In the genomic region with DNA sequence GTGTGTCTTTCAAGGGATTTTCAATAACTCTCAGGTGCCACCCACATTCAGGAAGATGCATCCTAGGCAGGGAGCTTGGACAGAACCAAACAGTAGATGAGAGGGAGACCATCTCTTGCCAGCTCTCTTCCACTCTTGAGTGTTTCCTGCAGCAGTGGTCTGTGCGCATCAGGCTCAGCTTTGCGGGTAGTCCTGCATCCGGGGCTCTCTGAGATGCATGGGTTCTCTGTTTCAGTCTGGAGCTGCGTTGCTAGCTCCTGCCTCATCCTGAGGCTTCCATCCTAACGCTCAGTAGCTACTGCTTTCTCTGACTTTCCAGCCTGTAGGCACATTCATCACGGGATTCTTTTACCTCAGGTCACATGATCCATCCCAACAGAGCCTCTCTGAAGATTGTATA, we compare ENCODE assay signal across 20 mouse cellular contexts. TPM values are rescaled to one million over a fixed set of nuclear protein-coding genes. Genes with fewer than 3 reads are reported as not detected.
DNase-seq lines count a peak whose midpoint lies in the region; ATAC-seq and TF ChIP-seq lines count a peak whose summit lies in the region.
"Had no signal": no experiment of that assay in that cellular context is flagged by ENCODE, and none has a peak within 500 bp of the region (broad histone marks: within the 10 kb centered on the region; RNA-seq: fewer than 3 reads in every experiment).

No protein-coding gene starts in this region.

- no peaks in the 10 kb centered on the region for H3K9me3 ChIP-seq in heart, embryonic 10.5 days
- H3K9me3 ChIP-seq in embryonic facial prominence, embryonic 10.5 days: no peaks in the 10 kb centered on the region
- H3K9me3 ChIP-seq in stomach, postnatal 0 days (ENCODE audit: control insufficient read depth, low read length): no peaks in the 10 kb centered on the region
- no peaks in the 10 kb centered on the region for H3K9me3 ChIP-seq in forebrain, embryonic 10.5 days
- H3K9me3 ChIP-seq: embryonic facial prominence, embryonic 12.5 days; forebrain, embryonic 12.5 days had no signal

- TF ChIP-seq EP300 in stomach, postnatal 0 days (optimal IDR thresholded peaks at IDR 0.05): no peak

- H3K9ac ChIP-seq in stomach, postnatal 0 days (ENCODE audit: low read length): no peak overlapping the region
- H3K9ac ChIP-seq: embryonic facial prominence, embryonic 12.5 days; forebrain, embryonic 12.5 days had no signal

- H3K27me3 ChIP-seq in heart, embryonic 10.5 days (ENCODE audit: insufficient read depth, poor library complexity, severe bottlenecking): 0 out of 2 replicates have a peak, but pooled peaks cover 3% of the 10 kb centered on the region
- H3K27me3 ChIP-seq in embryonic facial prominence, embryonic 10.5 days (replicated peaks; ENCODE audit: low read depth, poor library complexity, severe bottlenecking): no peaks in the 10 kb centered on the region
- no peaks in the 10 kb centered on the region for H3K27me3 ChIP-seq in stomach, postnatal 0 days (ENCODE audit: control insufficient read depth, insufficient read depth, low read length)
- H3K27me3 ChIP-seq in forebrain, embryonic 10.5 days (ENCODE audit: poor library complexity, severe bottlenecking): 0 out of 2 replicates have a peak, but pooled peaks cover 6% of the 10 kb centered on the region
- H3K27me3 ChIP-seq: embryonic facial prominence, embryonic 12.5 days; forebrain, embryonic 12.5 days had no signal

- ATAC-seq in stomach, postnatal 0 days (ENCODE audit: low FRiP score, low TSS enrichment): no peak
- ATAC-seq: forebrain, embryonic 14.5 days; forebrain, embryonic 16.5 days had no signal

- 83% methylated on average over 6 of the region's 6 CpGs for WGBS in heart, embryonic 10.5 days
- WGBS in embryonic facial prominence, embryonic 10.5 days: 87% methylated on average over 6 of the region's 6 CpGs
- 79% methylated on average over 6 of the region's 6 CpGs for WGBS in stomach, postnatal 0 days
- WGBS in forebrain, embryonic 10.5 days: 87% methylated on average over 6 of the region's 6 CpGs

- no peak overlapping the region for H3K4me2 ChIP-seq in stomach, postnatal 0 days (replicated peaks; ENCODE audit: low read depth)
- H3K4me2 ChIP-seq: embryonic facial prominence, embryonic 12.5 days; forebrain, embryonic 12.5 days had no signal

- no peaks in the 10 kb centered on the region for H3K36me3 ChIP-seq in heart, embryonic 10.5 days
- no peaks in the 10 kb centered on the region for H3K36me3 ChIP-seq in embryonic facial prominence, embryonic 10.5 days (replicated peaks)
- no peaks in the 10 kb centered on the region for H3K36me3 ChIP-seq in stomach, postnatal 0 days (ENCODE audit: control insufficient read depth, insufficient read depth, low read length)
- H3K36me3 ChIP-seq in forebrain, embryonic 10.5 days (replicated peaks): no peaks in the 10 kb centered on the region
- H3K36me3 ChIP-seq: embryonic facial prominence, embryonic 12.5 days; forebrain, embryonic 12.5 days had no signal

- peak; percentile 58 for DNase-seq in heart, embryonic 10.5 days (ENCODE audit: low spot score)
- no peak for DNase-seq in heart, postnatal 25 days (ENCODE audit: low spot score)
- DNase-seq in embryonic facial prominence, embryonic 10.5 days (ENCODE audit: low spot score): no peak
- peak; percentile 10 for DNase-seq in stomach, postnatal 0 days (ENCODE audit: low spot score)
- no peak for DNase-seq in forebrain, embryonic 10.5 days (ENCODE audit: extremely low spot score, low spot score)
- DNase-seq: adrenal gland, adult 2 months; adrenal gland, postnatal 10 days; adrenal gland, postnatal 25 days; cerebellum, adult 11 months; cerebellum, adult 18-20 months; cerebellum, adult 8-10 months; cerebellum, adult 9-11 months; cerebellum, postnatal 14 days; cerebellum, postnatal 36 days; embryo, embryonic 11 days had no signal

- no peak overlapping the region for H3K27ac ChIP-seq in heart, embryonic 10.5 days
- 0 out of 2 replicates have a peak overlapping the region, but pooled peaks have one; percentile 45 for H3K27ac ChIP-seq in embryonic facial prominence, embryonic 10.5 days (replicated peaks)
- no peak overlapping the region for H3K27ac ChIP-seq in stomach, postnatal 0 days (replicated peaks)
- H3K27ac ChIP-seq in forebrain, embryonic 10.5 days: no peak overlapping the region
- H3K27ac ChIP-seq: embryonic facial prominence, embryonic 12.5 days; forebrain, embryonic 12.5 days had no signal

- no peak overlapping the region for H3K4me3 ChIP-seq in heart, embryonic 10.5 days
- H3K4me3 ChIP-seq in embryonic facial prominence, embryonic 10.5 days: no peak overlapping the region
- no peak overlapping the region for H3K4me3 ChIP-seq in stomach, postnatal 0 days (ENCODE audit: low read depth, low read length)
- H3K4me3 ChIP-seq in forebrain, embryonic 10.5 days: no peak overlapping the region
- H3K4me3 ChIP-seq: embryonic facial prominence, embryonic 12.5 days; forebrain, embryonic 12.5 days had no signal

- TF ChIP-seq CTCF in stomach, postnatal 0 days (IDR thresholded peaks at IDR 0.05; ENCODE audit: low read depth): no peak

- peaks cover 30% of the 10 kb centered on the region for H3K4me1 ChIP-seq in heart, embryonic 10.5 days
- H3K4me1 ChIP-seq in embryonic facial prominence, embryonic 10.5 days: peaks cover 40% of the 10 kb centered on the region
- no peaks in the 10 kb centered on the region; the same call in 1 of the 2 replicates for H3K4me1 ChIP-seq in stomach, postnatal 0 days (replicated peaks; ENCODE audit: control insufficient read depth, insufficient read depth)
- peaks cover 50% of the 10 kb centered on the region for H3K4me1 ChIP-seq in forebrain, embryonic 10.5 days

- intact Hi-C loops in heart, postnatal 25 days (cut with DNase I): no loop called here

RNA-seq across cellular contexts. Expression of gene Jun, which starts 43.9 kb away (rescaled TPM):
- polyA plus RNA-seq in heart, embryonic 10.5 days (2016; fragmentation: Nextera tagmentation; extraction: Ambion mirVana): 75.7 and 76.6 TPM in 2 replicates
- 10 to 100 TPM; 41.1 to 58.1 TPM for total RNA-seq in heart, postnatal 25 days (2021)
- 69.8 and 78.0 TPM in 2 replicates for polyA plus RNA-seq in embryonic facial prominence, embryonic 10.5 days (2016; fragmentation: Nextera tagmentation; extraction: Ambion mirVana)
- polyA plus RNA-seq in stomach, postnatal 0 days (2015; fragmentation: Nextera tagmentation; extraction: Ambion mirVana): 80.2 and 88.9 TPM in 2 replicates
- 74.2 and 82.9 TPM in 2 replicates for polyA plus RNA-seq in forebrain, embryonic 10.5 days (2016; fragmentation: Nextera tagmentation; extraction: Ambion mirVana)
- total RNA-seq: MEL had no signal

Comparison
In these comparisons a context has a peak if more than half of its experiments do, and no peak if none do; other contexts are left out.
1. DNase-seq: peak in heart, embryonic 10.5 days (single experiment) and stomach, postnatal 0 days (single experiment); none in heart, postnatal 25 days (single experiment), embryonic facial prominence, embryonic 10.5 days (single experiment) and forebrain, embryonic 10.5 days (single experiment).